Mouse (Mus musculus) kidney, adult 2 months (tissue): ENCODE results near the gene Cplx2.

ENCODE experiments used
- CTCF ChIP-seq: fragments of 200-500 bp; conservative IDR thresholded peaks from 2 replicates; pipeline ENCODE4 v1.5.1; 2011; ENCODE audit warnings: low read depth, mild to moderate bottlenecking, control low read depth, low read length, moderate library complexity, mixed read lengths; ENCODE audit not compliant: insufficient read depth, insufficient read length
- POLR2A ChIP-seq: fragments of 200-500 bp; IDR thresholded peaks from one replicate; pipeline ENCODE4 v1.6.1; 2011; ENCODE audit warnings: low read depth, low read length, control low read depth

GRCm38 (mm10) chr13:54371049-54371386, at the start of gene Cplx2:
- TF ChIP-seq CTCF, result no peak
- TF ChIP-seq POLR2A, result no peak
